Mouse (Mus musculus): ENCODE measurements at regions not wholly inside any gene's neighbourhood (a gene's known extent, or its start where the extent isn't known, plus 50 kb on each side); places are given as distances from the start of the nearest gene placed in this dataset.
"Not testable (repeated sequence)": the region's sequence is repeated elsewhere in the genome, so short reads cannot be mapped to it uniquely, and the experiment has no call there.

DNA sequence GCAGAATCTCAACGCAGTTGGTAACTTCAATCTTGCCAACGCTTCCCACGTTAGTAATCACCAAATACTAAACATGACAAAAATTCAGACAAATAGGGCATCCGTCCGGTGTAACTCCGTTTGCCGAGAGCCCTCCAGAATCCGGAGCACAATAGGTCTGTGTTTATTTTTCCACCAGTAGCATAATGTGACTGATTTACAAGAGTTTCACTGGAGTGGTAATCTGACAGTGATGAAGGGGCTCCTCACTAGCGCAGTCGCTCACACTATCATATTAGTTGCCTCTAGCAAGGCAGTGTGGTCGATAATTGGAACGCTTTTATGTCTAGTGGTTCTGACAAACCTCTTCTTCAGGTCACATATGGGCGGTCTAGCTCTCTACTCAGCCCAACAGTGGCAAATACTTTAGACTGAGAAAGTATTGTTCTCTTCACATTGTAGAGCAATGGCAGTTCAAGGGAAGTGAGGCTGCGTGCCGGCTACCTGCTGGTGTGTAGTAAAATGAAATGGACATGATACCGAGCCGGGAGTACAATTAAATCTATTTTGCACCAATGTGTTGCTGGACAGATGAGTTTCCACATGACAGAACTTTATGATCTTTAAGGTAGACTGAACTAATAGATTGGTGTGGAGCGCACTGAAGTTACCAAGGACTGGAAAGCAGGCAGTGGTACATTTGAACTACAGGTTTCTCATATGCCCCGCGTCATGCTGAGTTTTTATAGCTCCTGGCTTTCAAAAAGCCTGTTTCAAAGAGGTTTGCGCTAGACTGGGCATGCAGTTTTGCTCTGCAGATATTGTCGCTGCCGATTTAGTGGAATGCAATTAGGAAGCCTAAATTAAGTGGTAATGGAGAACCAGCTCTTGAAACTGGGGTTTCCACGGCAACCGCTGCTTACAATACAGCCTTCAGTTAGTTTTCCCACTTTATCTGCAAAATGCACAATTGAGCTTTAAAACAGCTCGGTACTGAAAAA is 155.7 kb upstream of the Pou3f3 start:
- DNase-seq (ENCODE audit: low spot score in 2 of 2), result no peak

DNA sequence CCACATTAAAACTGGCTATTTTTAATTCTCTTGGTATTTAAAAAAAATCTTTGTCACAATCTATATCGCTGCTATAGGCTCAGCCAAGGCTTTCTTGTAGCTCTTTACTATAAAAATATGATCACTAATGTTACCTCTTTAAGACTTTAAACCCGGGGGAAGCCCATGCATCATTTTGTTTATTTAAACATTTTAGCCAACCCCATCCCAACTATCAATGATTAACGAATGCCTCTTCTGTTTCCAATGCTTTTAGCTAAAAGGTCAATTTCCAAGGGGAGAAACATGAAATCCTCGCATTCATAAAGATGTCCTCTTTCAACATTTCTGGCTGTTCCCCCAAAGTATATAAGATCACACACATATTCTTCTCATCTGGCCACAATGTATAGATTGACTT is 153.6 kb upstream of the Pou3f3 start:
- DNase-seq (ENCODE audit: low spot score in 2 of 2), result no peak

DNA sequence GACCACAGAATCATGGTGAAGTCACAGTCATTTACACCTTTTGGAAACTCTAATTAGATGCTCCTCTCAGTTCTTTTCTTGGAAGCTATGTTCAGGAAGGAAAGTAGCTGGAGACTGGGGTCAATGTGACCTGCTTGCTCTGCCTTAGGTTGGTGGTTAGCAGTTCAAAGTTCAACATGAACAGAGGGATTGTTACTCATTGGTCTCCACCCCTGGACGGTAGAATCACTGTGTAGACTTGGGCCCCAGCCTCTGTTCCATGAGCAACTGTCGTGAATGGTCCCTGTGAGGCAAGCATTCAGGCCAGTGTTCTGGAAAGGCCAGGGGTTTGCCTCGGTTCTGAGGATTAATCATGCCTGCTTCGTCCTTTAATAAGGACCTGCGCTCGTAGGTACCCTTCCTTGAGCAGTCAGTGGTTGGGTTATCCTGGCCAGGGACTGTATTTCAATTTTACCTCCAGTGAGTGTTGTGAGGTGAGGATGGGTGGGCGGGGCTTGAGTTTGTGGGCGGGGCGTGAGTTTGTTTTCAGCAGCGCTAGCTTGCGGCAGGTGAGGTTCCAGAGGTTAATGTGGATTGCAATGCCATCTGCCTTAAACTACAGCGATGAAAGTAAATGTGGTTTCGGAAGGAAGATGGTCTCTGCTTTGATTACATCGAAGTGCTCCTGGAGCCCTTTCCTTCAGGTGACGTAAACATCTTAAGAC is 152.6 kb upstream of the Pou3f3 start:
- no peak for DNase-seq (ENCODE audit: low spot score in 2 of 2)

DNA sequence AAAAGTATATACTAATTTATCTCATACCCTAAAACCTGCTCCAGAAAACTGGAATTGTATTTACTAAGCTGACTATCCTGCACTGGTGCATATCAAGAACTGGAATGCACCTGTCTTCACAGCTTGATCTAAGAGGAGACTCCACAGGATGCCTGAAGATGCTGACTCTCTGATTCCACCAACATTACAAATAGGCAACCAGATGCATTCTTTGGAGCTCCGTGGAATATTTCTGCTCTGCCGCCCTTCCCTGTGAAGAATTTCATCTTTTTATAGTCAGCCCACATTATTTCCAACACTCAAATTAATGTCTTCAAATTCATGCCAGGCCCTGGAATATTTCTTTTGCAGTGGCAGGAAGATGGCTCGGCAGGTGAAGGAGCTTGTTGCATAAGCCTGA is 148.7 kb upstream of the Pou3f3 start:
- no peak for DNase-seq (ENCODE audit: low spot score in 2 of 2)

DNA sequence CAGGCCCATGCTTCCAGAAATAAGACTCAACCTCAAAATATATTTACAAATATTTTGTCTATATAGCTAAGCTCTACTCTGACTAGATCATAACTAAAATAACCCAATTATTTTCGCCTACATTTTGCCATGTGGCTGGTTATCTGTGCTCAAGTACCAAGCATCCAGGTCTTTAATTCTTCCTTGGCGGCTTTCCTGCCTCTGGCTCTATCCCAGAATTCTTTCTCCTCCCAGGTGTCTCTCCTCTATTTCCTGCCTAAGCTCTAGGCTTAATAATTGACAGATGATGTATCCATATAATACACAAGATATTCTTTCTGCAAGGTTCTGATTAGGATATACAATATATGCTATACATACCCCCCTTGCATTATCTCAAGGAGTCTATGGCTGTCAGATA is 138.3 kb upstream of the Pou3f3 start:
- DNase-seq (ENCODE audit: low spot score in 2 of 2), result no peak

DNA sequence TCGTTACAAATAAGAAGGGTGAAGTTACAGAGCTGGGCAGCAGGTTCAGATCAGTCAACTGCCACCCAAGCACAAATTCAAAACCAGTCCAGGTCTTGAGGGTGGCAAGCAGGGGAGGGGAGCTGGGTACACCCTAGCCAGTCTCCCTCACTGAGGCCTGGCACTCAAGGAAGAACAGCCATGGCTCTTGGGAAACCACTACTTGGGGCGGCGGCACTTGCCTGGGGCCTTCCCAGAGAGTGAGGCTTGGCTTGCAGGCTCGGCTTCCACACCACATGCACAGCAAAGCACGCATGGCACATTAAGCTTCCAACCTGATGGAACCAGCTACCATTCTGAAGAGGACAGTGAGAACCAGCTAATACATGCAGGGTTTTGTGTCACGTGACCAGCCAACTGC is 127.9 kb upstream of the Pou3f3 start:
- DNase-seq (ENCODE audit: low spot score in 2 of 2), result no peak

DNA sequence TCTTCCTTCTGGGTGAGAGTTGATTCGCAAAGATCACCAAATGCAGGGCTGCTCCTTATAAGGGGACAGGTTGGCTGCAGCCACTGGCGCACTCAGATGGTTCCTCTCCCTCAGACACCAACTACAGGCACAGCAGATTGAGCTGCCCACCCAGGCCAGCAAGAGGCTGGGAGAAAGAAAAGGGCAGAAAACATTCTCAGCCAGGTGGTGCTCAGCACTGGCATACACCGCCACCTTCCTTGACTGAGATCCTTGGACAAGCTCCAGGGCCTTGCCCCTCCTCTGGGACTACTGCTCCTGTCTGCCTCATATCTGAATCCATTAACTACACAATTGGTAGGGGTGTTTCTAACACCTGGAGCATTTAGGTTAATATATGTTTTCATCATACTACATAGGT is 110.4 kb upstream of the Pou3f3 start:
- DNase-seq (ENCODE audit: low spot score in 2 of 2), result no peak

DNA sequence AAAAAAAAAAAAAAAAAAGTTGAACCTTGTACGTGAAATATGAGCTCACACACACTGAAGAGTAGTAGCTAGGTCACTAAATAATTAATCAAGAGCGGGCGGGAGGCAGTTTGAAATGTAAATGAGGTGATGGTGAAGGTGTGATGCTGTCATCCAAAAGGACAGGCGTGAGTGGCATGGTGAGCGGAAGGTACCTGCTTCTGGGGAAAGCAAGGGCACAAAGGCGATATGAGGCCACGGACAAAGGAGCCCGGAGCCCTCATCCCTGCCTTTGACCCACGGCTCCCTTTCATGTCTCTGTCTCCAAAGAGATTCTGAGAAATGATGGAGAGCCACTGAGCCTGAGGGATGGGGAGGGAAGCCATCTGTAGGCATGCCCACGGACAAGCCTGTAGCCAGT is 107.1 kb upstream of the Pou3f3 start:
- no peak for DNase-seq (ENCODE audit: low spot score in 2 of 2)

DNA sequence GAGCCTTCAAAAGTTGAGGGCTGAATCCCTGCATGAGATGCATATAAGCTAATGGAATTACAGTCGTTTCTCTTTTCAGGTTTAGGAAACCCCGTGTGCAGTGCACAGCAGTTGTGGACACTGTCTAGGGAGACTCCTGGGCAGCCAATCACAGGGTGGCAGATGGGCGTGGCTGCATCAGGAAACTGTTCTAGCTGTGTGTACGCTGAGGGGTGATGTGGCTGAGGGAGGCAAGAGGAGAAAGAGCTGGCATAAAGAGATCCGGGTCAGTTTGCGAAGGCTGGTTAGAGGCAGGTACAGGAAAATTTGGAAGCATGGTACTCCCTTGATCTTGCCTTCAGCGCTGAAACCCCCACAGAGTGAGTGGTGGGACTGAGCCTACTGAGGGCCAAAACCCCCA is 106.1 kb upstream of the Pou3f3 start:
- DNase-seq (ENCODE audit: low spot score in 2 of 2), result no peak

DNA sequence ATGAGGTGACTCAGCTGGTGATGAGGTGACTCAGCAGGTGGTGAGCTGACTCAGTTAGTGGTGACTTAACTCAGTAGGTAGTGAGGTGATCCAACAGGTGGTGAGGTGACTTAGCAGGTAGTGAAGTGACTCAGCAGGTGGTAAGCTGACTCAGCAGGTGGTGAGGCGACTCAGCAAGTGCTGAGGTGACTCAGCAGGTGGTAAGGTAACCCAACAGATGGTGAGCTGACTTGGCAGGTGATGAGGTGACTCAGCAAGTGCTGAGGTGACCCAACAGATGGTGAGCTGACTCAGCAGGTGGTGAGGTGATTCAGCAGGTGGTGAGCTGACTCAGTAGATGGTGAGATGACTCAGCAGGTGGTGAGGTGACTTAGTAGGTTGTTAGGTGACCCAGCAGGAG is 103.7 kb upstream of the Pou3f3 start:
- DNase-seq (ENCODE audit: low spot score in 2 of 2), result no peak

DNA sequence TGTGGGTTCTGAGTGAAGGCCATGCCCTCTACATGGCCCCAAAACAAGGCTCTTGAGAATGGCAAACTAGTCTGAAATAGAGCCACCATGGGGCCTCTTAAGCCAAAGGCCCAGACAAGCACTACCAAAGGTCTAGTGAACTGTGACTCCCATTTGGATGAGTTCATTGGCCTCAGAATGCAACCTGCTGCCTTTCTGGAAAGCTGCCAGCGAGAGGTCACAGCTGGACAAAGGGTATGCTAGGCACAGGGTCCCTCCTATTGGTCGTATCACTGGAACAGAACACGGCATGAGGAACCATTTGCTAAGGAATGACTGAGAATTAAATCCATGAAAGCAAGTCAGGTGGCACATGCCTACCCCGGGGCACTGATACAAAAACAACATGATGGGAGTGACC is 98.5 kb upstream of the Pou3f3 start:
- no peak for DNase-seq (ENCODE audit: low spot score in 2 of 2)

DNA sequence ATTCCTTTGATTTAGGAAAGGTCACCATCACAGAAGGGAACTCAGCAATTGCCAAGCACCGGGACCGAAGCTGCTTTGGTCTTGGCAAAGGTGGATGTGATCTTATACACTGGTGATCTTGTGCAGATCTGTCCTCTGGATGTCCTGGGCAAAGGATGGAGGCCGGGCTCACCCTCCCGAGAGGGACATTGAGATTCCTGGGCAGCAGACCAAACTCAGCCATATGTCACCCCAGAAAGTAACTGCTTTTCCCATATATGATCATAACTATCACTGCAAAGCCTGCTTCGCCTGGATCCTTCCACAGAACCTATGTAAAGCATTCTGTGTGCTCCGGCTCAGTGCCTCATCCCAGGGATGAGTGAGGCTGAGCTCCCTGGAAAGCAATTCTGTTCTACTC is 96.3 kb upstream of the Pou3f3 start:
- no peak for DNase-seq (ENCODE audit: low spot score in 2 of 2)

DNA sequence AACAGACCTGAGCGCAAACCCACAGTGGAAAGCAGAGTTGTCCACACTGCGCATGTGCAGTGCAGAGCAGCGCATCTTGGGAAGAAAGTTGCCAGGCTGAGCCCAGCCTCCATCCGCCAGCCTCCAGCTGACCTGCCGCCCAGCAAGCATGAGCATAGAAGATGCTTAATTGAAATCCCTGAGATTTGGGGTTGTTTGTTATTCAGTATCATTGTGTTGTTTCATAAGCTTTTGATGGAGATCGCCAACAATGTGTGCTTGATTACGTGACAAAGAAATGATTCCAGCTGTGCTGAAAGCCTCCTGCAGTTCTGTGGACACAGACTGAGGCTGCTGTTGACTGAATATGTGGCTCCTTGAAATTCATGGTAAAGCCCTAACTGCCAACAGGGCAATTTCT is 89.3 kb upstream of the Pou3f3 start:
- DNase-seq (ENCODE audit: low spot score in 2 of 2), result no peak

DNA sequence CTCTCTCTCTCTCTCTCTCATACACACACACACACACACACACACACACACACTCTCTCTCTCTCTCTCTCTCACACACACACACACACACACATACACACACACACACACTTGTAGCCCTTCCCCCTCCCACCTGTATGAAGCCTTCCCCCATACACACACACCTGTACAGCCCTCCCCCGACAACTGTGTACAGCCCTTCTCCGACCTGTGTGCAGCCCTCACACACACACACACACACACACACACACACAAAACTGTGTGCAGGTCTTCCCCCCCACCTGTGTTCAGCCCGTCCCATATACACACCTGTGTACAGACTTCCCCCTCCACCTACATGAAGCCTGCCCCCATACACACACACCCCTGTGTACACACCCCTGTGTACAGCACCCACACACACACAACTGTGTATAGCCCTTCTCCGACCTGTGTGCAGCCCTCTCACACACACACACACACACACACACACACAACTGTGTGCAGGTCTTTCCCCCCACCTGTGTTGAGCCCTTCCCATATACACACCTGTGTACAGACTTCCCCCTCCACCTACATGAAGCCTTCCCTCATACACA is 88.0 kb upstream of the Pou3f3 start:
- not testable (repeated sequence) for DNase-seq (ENCODE audit: low spot score in 2 of 2)

DNA sequence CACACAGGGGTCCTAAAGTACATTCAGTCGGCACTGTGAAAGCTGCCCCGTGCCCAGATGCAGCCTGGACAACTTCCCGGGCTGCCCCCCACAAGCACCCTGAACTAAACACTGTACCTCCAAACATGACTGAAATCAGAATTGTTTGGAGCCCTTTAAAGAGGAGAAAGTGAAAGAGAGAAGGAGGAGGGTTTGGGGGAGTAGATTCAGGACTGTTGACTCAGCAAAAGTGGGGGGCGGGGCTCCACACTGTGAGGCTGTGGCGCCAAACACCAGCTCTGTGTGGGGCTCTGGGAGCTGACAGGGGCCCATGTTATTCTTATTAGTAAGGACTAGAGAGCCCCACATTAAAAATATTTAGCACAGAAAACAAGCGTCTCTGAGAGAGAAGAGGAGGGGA is 71.8 kb upstream of the Pou3f3 start:
- no peak for DNase-seq (ENCODE audit: low spot score in 2 of 2)

DNA sequence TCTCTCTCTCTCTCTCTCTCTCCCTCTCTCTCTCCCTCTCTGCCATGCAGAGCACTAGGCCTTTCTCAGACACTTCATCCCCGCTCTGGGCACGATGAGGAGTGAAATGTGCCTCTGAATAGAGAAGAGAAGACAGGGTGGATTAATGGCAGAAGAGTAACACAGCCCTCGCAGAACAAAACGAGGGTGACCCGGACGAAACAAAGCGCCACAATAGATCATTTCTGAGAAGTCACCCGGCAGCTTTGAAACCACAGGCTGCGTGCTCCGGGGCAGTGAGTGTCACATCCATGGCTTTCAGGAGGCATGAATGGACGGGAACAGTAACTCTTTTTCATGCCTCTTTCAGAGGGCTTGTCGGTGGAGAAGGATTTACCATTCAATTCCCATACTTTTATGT is 66.8 kb upstream of the Pou3f3 start:
- no peak for DNase-seq (ENCODE audit: low spot score in 2 of 2)

DNA sequence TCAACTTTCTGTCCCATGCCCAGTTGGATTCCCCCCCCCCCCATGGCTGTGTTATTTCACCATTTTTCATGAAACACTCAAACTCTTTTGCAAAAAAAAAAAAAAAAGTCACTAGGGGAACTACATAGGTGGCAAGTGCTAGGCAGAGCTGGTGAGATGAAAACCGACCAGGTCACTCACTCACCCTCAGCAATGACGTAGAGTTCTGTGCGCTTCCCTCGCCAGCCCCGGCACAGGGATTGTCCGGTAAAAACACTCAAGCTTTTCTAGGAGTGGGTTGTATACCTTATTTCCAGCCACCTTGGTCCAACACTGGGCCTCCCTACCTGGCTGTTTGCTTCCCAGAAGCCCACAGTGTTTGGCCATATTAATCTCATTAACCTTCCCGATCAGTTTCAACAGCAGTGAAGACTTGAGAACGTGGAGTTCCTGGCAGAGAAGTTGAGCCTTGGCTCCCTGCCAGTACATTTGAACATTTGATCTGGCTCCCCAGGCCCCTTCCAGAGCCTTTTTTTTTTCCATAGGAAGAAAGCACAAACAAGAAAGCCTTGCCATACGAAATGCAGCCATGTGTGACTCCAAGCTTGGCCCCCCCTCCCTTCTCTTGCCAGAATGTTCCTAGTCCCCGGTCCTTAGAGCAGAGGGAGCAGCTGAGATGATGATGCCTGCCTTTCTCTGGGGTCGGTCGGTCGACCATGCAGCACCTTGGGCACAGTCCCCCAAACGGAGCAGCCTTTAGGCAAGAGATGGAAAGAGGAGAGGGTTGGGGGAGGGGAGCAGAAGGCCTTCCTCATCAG is 65.9 kb upstream of the Pou3f3 start:
- DNase-seq (ENCODE audit: low spot score in 2 of 2), result no peak

DNA sequence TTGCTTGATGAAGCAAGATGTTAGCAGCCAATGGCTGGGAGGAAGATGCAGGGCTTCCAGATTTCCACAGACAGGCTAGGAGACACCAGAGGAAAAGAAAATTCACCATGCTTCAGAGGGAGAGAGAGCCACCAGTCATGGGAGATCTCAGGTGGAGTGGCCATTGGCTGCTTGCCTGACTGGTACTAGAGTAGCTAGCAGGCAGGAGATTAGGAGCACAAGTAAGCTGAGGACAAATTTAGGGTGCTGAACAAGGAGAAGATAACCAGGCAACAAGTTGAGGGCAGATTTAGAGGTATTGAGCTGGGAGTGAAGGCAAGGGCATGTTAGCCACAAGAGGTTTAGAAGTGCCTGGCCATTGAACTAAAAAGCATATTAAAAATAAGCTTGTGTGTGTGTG is 63.3 kb upstream of the Pou3f3 start:
- DNase-seq (ENCODE audit: low spot score in 2 of 2), result no peak

DNA sequence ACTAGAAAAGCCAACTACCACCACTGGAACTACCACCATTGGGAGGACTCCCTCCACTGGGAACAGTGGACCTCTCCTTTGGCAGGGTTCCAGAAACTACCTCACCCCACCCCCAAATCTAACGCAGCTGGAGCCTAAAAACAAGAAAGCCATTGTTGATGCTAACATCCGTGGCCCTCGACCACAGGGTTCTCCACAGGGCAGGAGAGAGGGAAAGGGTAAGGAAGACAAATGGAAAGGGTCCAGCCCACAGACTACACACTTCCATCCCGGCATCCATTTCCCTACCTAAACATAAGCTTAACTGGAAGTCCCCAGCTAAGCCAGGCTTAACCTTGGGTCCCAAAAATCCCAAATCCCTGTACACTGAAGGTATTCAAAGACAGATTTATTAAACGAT is 59.0 kb upstream of the Pou3f3 start:
- DNase-seq (ENCODE audit: low spot score in 2 of 2), result no peak
